Mouse (Mus musculus) retina, adult 2 months (tissue): Measurements from ENCODE around the gene Cyp2w1.
"Not testable (repeated sequence)": the region's sequence is repeated elsewhere in the genome, so short reads cannot be mapped to it uniquely, and the experiment has no call there.

Experiments
- DNase-seq: peaks from one replicate; pipeline ENCODE4 v3.0.0-alpha.2; 2012; ENCODE audit warnings: low read depth, low spot score

The Cyp2w1 gene

GRCm38 (mm10) chr5:139332590-139333272 lies 19.7 kb upstream of the Cyp2w1 start:
- no peak for DNase-seq

GRCm38 (mm10) chr5:139333301-139334013 lies 19.0 kb upstream of the Cyp2w1 start:
- no peak for DNase-seq

DNA sequence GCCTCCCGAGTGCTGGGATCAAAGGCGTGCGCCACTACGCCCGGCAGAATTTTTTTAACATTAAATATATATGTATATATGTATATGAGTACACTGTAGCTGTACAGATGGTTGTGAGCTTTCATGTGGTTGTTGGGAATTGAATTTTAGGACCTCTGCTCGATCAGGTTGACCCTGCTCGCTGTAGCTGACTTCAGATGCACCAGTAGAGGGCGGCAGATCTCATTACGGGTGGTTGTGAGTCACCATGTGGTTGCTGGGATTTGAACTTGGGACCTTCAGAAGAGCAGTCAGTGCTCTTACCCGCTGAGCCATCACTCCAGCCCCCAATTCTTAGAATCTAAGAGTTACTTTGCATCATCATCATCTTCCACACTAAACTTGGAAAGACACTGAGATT lies 18.0 kb upstream of the Cyp2w1 start:
- DNase-seq: not testable (repeated sequence)

DNA sequence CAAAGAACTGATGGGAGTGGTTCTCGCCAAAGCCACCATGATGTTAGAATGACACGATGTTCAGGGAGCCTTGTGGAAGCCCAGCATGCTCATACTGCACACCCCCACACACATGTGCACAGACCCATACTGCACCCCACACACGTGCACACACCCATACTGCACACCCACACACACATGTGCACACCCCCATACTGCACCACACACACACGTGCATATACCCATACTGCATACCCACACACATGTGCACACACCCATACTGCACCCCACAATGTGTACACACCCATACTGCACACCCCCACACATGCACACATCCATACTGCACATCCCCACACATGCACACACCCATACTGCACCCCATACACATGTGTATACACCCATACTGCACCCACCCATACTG lies 16.8 kb upstream of the Cyp2w1 start:
- no peak for DNase-seq

DNA sequence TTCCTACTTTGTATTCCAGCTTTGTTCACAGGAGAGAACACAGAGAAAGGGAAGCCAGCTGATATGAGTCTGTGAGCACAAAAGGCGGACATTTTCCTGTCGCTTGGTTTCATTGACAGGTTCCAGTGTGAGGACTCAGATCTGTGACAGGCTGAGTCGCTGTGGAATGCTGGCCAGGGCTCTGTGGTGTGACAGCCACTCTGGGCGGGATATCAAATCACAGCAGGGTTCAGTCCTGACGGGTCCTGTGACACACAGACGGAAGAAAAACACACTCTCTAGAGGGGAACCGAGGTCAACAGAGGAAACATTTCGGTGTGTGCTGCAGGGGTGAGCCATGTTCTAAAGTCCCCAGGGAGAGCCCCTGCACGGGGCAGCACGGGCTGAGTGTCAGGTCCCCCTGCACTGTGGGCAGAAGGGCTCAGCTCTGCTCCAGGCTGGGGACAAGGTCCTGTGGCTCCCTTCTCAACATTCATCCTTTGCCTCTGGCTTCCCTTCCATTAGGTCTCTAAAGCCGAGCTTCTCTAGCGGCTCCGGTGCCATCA lies 14.5 kb upstream of the Cyp2w1 start:
- DNase-seq: no peak

DNA sequence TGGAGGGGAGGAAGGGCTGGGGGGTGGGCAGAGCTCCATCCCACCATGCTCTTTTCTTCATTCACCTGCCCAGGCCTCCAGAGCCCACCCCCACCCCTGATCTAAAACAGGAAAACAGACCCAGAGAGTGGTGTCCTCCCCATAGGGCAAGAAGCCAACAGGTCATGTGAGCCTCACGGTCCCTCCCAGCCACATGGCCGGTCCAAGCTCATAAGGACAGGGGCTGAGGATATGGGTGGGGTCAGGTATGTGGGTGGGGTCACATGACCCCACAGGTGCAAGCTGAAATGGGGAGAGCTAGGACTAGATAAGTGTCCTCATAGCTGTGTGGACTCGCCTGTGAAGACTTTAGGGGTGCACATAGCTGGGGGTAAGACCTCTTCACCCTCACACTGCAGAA lies 14.0 kb upstream of the Cyp2w1 start:
- no peak for DNase-seq

DNA sequence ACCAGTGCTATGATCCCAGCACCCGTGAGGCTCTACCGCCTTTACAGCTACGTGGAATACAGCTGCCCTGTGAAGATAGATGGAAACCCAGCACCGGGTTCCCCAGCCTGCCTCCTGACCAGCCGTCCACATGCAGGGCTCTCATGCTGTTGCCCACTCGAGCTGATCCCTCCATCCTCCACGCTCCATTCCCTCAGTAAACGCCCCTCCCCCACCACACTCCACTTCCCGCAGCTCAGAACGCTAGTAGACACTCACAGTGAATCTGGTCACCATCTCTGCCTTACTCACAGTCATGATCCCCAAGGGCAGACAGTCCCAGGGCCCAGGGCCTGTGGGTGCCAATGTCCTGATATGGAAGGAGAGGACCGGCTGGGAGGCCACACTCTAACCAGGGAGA lies 13.5 kb upstream of the Cyp2w1 start:
- no peak for DNase-seq

DNA sequence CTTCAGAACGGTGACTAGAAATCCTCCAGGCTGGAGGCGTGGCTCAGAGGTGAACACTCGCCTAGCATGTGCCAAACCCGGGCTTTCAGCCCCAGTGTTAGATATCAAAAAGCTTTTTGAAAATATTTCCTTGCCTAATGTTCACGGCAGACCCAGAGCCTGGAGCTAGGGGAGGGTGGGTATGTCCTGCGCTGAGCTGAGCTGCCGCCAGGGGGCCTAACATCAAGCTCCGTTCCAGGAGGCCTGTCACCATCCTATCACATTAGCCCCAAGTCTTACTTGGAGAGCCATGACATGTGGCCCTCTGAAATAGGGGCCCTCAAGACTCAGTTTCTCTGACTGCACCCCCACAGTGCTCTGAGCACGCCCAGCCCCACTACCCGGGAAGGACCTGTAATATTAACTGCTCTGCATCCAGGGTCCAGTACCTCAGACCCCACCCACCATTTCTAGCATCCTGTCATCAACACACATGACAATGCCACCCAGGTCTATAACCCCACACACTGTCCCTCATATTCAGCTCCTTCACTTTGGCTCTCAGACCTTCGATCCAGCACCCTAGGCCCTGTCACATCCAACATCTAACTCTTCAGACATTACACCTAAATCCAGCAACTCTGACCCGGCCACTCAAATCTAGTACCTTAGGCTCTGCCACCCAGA lies 8.3 kb upstream of the Cyp2w1 start:
- DNase-seq: no peak

DNA sequence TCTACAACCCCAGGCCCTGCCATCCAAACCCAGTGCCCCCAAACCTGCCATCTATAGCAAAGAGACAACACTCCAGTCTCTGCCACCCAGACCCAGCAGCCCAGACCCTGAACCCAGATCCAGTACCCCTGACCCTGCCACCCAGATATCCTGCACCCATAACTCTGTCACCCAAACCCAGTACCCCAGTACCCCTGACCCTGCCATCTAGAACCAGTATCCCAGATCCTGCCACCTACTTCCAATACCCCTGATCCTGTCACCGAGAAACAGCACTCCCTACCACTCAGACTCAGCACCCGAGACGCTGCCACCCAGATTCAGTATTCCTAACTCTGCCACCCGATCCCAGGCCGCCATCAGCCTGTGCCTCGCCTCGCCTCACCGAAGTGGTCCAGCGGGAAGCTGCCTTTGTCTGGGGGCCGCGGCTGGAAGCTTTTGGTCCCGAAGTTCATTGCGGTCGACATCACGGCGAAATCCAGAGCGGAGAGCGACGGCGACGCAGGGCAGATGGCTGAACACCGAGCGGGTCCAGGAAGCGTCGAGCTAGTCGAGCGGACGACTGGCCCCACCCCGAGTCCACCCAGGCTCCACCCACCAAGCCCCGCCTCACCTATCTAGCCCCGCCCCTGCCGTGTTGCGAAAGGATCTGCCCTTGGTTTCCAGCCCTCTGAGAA lies 7.6 kb upstream of the Cyp2w1 start:
- DNase-seq: peak; percentile 79

DNA sequence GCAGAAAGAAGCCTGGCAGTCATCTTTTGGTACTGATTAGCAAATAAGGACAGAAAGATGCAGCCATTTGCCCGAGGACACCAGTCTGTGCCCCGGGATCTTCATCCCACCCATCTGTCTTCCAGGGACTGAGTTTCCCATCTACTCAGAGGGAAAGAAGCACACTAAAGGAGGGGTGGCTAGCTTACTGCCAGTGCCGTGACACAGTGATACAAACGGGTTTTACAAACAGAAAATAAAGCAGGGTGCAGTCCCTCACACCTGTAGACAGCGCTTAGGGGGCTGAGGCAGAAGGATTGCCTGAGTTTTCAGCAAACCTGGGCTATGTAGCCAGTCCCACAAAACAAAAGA lies 7.1 kb upstream of the Cyp2w1 start:
- no peak for DNase-seq

DNA sequence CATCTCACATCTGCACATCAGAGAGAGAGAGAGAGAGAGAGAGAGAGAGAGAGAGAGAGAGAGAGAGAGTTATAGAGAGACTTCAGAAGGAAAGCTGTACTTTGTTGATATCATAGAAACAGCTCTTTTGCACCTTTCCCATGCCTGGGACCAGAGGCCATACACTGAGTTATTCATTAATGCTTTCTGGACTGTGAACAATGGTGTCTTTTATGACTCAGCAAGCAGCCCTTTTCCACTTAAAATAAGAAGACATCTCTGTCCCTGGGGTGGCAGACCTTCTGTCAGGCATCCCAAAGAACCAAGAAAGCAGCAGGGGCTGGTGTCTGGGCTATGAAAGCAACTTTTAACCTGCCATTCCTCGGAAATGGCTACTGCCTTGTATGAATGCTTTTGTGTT lies 5.2 kb upstream of the Cyp2w1 start:
- no peak for DNase-seq

GRCm38 (mm10) chr5:139349713-139350112 lies 2.7 kb upstream of the Cyp2w1 start:
- DNase-seq: no peak

DNA sequence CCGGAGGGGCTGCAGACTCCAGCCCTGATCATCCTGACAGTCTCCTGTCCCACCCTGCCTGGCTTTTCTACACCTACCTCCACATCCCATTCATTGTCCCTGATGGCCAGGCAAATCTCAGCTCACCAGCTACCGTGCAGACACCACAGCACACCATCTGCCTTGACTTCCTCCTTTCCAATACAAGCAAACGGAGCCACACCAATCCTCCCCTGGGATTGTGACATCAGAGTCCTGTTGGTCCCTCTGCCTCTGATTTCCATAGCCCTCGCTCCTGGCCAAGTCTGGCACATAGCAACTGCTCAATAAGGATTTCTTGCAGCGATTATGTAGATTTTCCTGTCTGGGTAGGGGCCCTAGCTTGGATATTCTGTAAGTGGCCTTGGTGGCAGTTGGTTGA lies 1.3 kb upstream of the Cyp2w1 start, which contains the start of gene Cox19:
Gene Cox19, minus strand, starts transcription at position 285 of the 400 bp plus-strand sequence.
- no peak for DNase-seq

- DNase-seq: no peak
Measured at GRCm38 (mm10) chr5:139351628-139352027, 789 bp upstream of the Cyp2w1 start.

- no peak for DNase-seq
Measured at GRCm38 (mm10) chr5:139353496-139353895, 1.1 kb downstream of the Cyp2w1 start.

DNA sequence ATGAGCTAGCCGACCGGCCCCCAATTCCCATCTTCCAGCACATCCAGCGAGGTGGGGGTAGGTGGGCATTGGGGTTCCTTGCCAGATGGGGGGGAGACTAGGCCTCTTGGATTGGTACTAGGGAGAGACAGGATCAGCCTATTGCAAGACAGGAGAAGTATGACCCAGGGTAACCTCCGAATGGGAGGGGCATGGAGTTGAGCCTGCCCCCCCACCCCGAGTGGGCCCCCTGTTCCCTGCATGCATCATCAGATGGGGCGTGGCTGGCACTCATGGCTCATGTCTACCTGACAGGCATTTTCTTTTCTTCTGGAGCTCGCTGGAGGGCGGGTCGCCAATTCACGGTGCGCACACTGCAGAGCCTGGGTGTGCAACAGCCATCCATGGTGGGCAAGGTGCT lies 1.5 kb downstream of the Cyp2w1 start:
- DNase-seq: no peak

- no peak for DNase-seq
Measured at GRCm38 (mm10) chr5:139355235-139355772, 2.9 kb downstream of the Cyp2w1 start.

- no peak for DNase-seq
Measured at GRCm38 (mm10) chr5:139358653-139359052, 6.2 kb downstream of the Cyp2w1 start.

DNA sequence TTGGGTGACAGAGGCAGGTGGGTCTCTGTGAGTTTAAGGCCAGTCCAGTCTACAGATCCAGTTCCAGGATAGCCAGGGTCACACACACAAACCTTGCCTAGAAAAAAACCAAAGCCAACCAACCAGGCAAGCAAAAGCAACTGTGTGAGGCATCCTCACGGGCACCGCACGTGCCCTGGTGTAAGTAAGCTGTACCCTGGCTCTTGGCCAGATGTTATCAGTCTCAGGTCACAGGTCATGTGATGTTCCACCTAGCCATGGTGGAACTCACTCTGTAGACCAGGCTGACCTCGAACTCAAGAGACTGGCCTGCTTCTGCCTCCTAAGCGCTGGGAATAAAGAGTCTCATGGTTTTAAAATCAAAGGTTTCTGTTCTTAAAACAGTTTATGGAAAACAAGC lies 6.8 kb downstream of the Cyp2w1 start:
- no peak for DNase-seq

- no peak for DNase-seq
Measured at GRCm38 (mm10) chr5:139363858-139364257, 11.4 kb downstream of the Cyp2w1 start.

DNA sequence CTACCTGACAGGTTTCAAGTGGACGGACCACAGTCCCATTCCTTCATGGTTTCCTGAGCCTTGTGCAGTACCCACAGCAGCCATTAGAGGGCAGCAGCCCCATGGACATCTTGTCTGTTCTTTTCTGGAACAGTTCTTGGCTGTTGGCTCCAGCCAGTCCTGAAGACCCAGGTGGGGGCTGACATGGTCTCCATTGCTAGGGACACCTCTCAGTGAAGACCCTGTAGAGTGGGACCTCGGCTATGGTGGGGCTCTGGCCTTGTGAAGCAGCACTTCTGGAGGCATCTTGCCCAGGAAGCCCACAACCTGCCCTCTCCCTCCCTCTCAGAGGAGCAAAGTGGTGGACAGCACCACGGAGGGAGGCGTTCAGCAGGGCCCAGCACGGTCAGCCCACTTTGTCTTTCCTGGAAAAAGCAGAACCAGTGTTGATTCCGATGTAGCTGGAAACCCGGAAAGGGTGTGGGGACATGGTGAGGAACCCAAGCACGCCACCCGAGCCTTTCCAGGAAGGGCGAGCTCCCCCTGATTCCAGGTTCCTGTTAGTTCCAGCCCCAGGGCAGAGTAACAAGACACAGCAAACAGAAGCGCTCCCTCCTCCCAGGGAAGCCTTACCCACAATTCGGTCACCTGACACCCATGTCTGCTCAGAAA lies 12.0 kb downstream of the Cyp2w1 start:
- DNase-seq: peak; percentile 65
